Mouse (Mus musculus) hindbrain, embryonic 12.5 days (tissue): ENCODE data around the gene Scamp1. TPM values are rescaled to one million over a fixed set of nuclear protein-coding genes. Genes with fewer than 3 reads are reported as not detected.

ENCODE experiments used
- ATAC-seq: fragments of 200-750 bp; cut with Nextera tagmentation; 2 replicates; pipeline ENCODE4 v1.8.0; 2017; ENCODE audit warnings: moderate TSS enrichment; ENCODE audit not compliant: low FRiP score
- H3K27ac ChIP-seq: fragments of 300-500 bp; sonication (generic); 2 replicates; pipeline ENCODE4 v1.5.1; 2016; ENCODE audit warnings: mild to moderate bottlenecking
- H3K27me3 ChIP-seq: fragments of 300-500 bp; sonication (generic); 2 replicates; pipeline ENCODE4 v1.6.1; 2016; ENCODE audit warnings: mild to moderate bottlenecking
- H3K36me3 ChIP-seq: fragments of 300-500 bp; sonication (generic); 2 replicates; pipeline ENCODE4 v1.6.1; 2016; ENCODE audit warnings: mild to moderate bottlenecking
- H3K4me1 ChIP-seq: fragments of 300-500 bp; sonication (generic); 2 replicates; pipeline ENCODE4 v1.6.1; 2016
- H3K4me2 ChIP-seq: fragments of 300-500 bp; sonication (generic); replicated peaks from 2 replicates; pipeline ENCODE4 v1.6.1; 2016; ENCODE audit warnings: mild to moderate bottlenecking
- H3K4me3 ChIP-seq: fragments of 300-500 bp; sonication (generic); 2 replicates; pipeline ENCODE4 v1.5.1; 2016; ENCODE audit warnings: mild to moderate bottlenecking
- H3K9ac ChIP-seq: fragments of 300-500 bp; sonication (generic); 2 replicates; pipeline ENCODE4 v1.6.1; 2016; ENCODE audit warnings: mild to moderate bottlenecking, moderate library complexity
- H3K9me3 ChIP-seq: fragments of 300-500 bp; sonication (generic); replicated peaks from 2 replicates; pipeline ENCODE4 v1.6.1; 2016; ENCODE audit warnings: mild to moderate bottlenecking
- WGBS: fragments of 180-500 bp; shearing (Covaris S2); methylation state at CpG from one replicate; pipeline ENCODE4 v1.1.7; 2016; 5-methylcytosine and 5-hydroxymethylcytosine counted together
- polyA plus RNA-seq: library from polyadenylated mRNA; unstranded; fragments of >200 nt; fragmentation: Nextera tagmentation; extraction: Ambion mirVana; gene quantifications from 2 replicates; pipeline ENCODE4 v1.2.1, GENCODE M21; 2016

Gene Scamp1
- polyA plus RNA-seq, 1 experiment from 2014 or later = 78.4 TPM

- Histone ChIP-seq H3K36me3 (no peaks in the 10 kb centered on the region), H3K9me3 (no peaks in the 10 kb centered on the region), H3K4me3 (no peak overlapping the region), H3K4me2 (no peak overlapping the region), H3K27me3 (no peaks in the 10 kb centered on the region), H3K9ac (no peak overlapping the region), H3K4me1 (no peaks in the 10 kb centered on the region), H3K27ac (no peak overlapping the region)
- WGBS = 95% methylated on average over 6 of the region's 6 CpGs
- ATAC-seq = no peak
Observed at GRCm38 (mm10) chr13:94250188-94250587, 35.5 kb downstream of the Scamp1 start.

DNA sequence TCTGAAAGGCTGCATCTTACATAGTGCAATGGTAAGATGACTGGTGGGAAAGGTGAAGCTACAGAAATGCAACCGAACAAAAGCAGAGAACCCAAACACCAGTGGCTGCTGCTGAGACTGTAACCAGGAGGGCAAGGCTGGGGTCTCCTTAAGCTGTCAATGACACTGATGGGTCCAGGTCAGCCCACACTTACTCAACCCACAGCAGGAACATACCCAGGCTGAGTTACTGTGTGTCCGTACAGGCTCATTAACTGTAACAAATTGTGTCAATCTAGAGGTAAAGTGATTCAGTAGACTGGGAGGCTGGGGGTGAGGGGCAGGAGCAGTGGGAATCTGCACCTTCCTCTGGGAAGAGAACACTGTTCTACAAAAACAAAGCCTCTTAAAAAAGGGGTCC is 42.8 kb downstream of the Scamp1 start:
- Histone ChIP-seq H3K9me3 (no peaks in the 10 kb centered on the region), H3K4me1 (peaks cover 13% of the 10 kb centered on the region), H3K36me3 (no peaks in the 10 kb centered on the region), H3K4me3 (no peak overlapping the region), H3K27me3 (no peaks in the 10 kb centered on the region), H3K27ac (no peak overlapping the region), H3K9ac (no peak overlapping the region), H3K4me2 (no peak overlapping the region)
- ATAC-seq = no peak
- 44% methylated on average over 2 of the region's 2 CpGs for WGBS

DNA sequence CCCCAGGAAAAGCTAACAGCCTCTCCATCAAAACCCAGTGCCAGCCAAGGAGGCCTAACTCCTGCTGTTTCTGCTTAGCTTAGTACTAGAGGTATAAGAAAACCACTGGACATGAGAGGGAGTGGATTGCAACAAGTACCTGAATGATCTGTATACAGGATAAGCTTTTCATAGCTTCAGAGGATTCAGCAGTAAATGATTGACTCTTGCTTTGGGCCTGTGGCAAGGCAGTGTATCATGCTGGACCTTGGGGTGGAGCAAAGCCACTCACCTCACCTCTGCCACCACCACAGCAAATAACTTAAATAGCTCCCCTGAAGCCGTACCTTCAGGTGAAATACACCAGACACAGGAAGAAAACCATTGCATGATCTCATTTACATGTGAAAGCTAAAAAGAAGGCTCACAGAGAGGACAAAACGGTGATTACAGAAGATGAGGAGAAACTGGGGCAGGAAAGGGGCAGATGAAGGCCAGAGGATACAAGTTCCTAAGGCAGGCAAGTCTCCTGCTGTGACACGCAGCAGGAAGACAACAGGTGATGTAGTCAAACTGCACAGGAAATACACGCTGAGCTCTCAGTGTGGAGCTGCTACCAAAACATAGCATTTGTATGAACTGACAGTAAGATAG is 43.6 kb downstream of the Scamp1 start:
- WGBS = 45% methylated on average over 4 of the region's 4 CpGs

DNA sequence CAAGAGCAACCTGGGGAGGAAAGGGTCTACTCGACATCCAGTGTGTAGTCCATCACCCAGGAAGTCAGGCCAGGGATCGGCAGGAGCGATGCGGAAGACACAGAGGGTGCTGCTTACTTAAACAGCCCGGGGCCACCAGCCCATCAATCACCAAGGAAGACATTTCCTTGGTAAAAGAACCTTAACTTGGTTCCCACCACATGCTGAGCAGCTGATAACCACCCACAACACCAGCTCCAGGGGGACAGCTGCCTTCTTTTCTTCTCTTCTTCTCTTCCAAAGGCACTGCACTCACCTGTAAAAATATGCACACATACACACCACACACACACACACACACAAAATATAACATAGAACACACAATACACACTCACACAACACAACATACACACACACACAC is 44.8 kb downstream of the Scamp1 start:
- Histone ChIP-seq H3K27me3 (no peaks in the 10 kb centered on the region), H3K36me3 (no peaks in the 10 kb centered on the region), H3K4me2 (no peak overlapping the region), H3K27ac (no peak overlapping the region), H3K4me1 (peaks cover 13% of the 10 kb centered on the region), H3K9me3 (no peaks in the 10 kb centered on the region), H3K4me3 (no peak overlapping the region), H3K9ac (no peak overlapping the region)
- ATAC-seq = no peak
- WGBS = 41% methylated on average over 5 of the region's 5 CpGs

More for the DNA sequence above, 43.6 kb downstream of the Scamp1 start:
- Histone ChIP-seq H3K36me3 (no peaks in the 10 kb centered on the region), H3K27ac (no peak overlapping the region), H3K27me3 (no peaks in the 10 kb centered on the region), H3K4me2 (no peak overlapping the region), H3K4me1 (peaks cover 13% of the 10 kb centered on the region), H3K4me3 (no peak overlapping the region), H3K9me3 (no peaks in the 10 kb centered on the region), H3K9ac (no peak overlapping the region)
- ATAC-seq = no peak

DNA sequence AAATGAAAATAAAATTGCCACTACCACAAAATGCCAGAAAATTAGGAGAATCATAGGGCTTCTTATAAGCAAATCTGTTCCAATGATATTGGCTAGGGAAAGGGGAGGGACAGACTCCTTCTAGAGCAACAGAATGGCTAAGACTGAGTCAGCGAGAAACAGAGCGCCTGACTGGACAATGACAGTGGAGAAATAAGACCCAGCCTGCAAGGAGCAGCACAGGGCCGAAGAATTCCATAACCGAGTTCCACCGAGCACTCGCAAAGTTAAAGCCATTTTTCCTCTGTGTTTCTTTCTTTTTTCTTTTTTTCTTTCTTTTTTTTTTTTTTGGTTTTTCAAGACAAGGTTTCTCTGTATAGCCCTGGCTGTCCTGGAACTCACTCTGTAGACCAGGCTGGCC is 45.5 kb downstream of the Scamp1 start:
- 92% methylated on average over 6 of the region's 6 CpGs for WGBS
- Histone ChIP-seq H3K4me3 (no peak overlapping the region), H3K36me3 (no peaks in the 10 kb centered on the region), H3K9me3 (no peaks in the 10 kb centered on the region), H3K4me1 (peaks cover 13% of the 10 kb centered on the region), H3K4me2 (no peak overlapping the region), H3K27ac (no peak overlapping the region), H3K27me3 (no peaks in the 10 kb centered on the region), H3K9ac (no peak overlapping the region)
- ATAC-seq = no peak

- Histone ChIP-seq H3K9me3 (no peaks in the 10 kb centered on the region), H3K4me2 (no peak overlapping the region), H3K4me1 (peaks cover 13% of the 10 kb centered on the region), H3K9ac (no peak overlapping the region), H3K27me3 (no peaks in the 10 kb centered on the region), H3K36me3 (no peaks in the 10 kb centered on the region), H3K4me3 (no peak overlapping the region), H3K27ac (no peak overlapping the region)
- WGBS = 63% methylated on average over 4 of the region's 4 CpGs
- no peak for ATAC-seq
Observed at GRCm38 (mm10) chr13:94239488-94239887, 46.2 kb downstream of the Scamp1 start.

DNA sequence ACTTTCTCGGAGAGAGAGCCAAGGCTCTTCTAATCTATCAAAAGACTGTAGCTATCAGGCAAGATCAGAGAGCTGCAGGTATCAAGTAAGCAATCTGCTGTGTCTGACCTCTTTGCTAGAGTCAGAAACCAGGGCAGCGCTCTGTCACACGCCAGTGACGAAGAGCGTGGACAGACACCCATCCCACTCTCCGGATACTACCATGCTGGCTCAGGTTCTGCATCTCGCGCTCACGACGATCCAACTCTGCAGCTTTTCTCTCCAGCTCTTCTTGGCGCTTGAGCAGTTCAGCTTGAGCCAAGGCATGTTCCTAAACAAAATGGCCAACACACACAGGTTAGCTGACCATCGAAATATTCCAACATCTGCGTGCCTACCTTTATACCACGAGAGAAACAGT is 53.8 kb downstream of the Scamp1 start:
- no peaks in the 10 kb centered on the region for H3K4me1 ChIP-seq
- no peak overlapping the region for H3K9ac ChIP-seq
- peaks cover 9% of the 10 kb centered on the region; the same call in 1 of the 2 replicates for H3K36me3 ChIP-seq
- no peak overlapping the region for H3K27ac ChIP-seq
- H3K9me3 ChIP-seq = no peaks in the 10 kb centered on the region
- H3K27me3 ChIP-seq = no peaks in the 10 kb centered on the region
- H3K4me2 ChIP-seq = no peak overlapping the region
- no peak for ATAC-seq
- WGBS = 92% methylated on average over 14 of the region's 14 CpGs
- no peak overlapping the region for H3K4me3 ChIP-seq

DNA sequence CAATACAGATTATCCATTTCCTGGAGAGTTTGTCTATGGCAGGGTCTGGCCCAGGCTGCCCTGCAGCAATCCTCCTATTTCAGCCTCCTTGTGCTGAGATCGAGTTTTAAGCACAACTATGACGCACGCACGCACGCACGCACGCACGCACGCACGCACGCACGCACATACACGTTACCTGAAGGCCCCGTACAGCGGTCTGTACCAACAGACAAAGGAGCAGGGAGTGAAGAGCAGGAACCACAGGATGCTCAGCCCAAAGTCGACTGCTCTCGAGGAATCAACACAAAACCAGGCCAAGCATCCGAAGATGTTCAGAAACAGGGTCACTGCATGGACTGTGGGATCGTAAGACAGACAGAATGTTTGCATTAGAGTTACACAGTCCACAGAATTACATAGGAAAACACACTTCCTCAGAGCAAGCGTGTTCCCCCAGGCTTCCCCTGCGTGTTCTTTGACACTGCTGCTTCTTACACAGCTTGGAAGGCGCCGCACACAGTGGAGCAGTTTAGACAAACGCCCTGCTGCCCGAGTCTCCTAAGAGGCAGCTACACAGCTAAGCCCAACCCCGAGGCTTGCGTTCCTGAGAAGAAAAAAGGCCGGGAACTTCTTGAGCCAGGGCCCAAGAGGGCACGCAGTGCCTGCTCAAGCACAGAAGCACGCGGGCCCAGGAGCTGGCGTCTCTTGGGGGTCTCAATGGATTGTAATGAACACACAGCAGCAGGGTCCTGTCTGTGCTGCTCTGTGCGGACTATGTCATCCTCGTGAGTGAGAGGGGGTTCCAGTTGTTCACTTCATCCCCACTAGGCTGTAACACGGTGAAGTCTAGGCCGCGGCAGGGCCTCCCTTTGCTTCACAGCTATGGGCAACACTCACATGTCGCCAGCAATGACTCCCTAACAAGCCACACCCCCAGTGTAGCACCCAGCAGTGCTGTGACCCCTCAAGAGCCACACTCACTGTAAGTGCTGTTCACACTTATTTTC is 60.6 kb downstream of the Scamp1 start:
- Histone ChIP-seq H3K9ac (no peak overlapping the region), H3K27me3 (no peaks in the 10 kb centered on the region), H3K36me3 (peaks cover 17% of the 10 kb centered on the region), H3K4me1 (no peaks in the 10 kb centered on the region), H3K4me2 (no peak overlapping the region), H3K27ac (no peak overlapping the region), H3K4me3 (no peak overlapping the region), H3K9me3 (no peaks in the 10 kb centered on the region)
- ATAC-seq = no peak
- WGBS = 94% methylated on average over 38 of the region's 38 CpGs

DNA sequence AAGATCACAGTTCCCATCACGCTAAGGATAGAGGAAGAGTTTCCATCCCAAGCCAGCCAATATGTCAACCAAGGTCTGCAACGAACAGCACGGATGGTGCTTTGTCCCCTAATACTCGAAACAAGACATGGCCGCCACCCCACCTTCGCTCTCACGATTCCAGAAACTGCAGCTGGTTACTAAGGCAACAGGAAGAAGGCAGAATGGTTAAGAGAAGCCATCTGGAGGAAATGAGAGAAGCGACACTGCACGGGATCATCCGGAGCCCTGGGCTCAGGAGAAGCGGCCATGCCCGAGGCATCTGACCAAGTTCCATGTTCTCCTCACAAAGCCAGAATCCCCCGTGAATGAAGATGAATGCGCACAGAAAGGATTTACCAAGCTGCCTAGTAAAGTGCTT is 62.0 kb downstream of the Scamp1 start:
- H3K4me1 ChIP-seq = no peaks in the 10 kb centered on the region
- H3K9me3 ChIP-seq = no peaks in the 10 kb centered on the region
- H3K36me3 ChIP-seq = peaks cover 17% of the 10 kb centered on the region
- H3K27me3 ChIP-seq = no peaks in the 10 kb centered on the region
- no peak for ATAC-seq
- H3K4me2 ChIP-seq = no peak overlapping the region
- H3K9ac ChIP-seq = no peak overlapping the region
- H3K27ac ChIP-seq = no peak overlapping the region
- WGBS = 81% methylated on average over 14 of the region's 14 CpGs
- H3K4me3 ChIP-seq = no peak overlapping the region

DNA sequence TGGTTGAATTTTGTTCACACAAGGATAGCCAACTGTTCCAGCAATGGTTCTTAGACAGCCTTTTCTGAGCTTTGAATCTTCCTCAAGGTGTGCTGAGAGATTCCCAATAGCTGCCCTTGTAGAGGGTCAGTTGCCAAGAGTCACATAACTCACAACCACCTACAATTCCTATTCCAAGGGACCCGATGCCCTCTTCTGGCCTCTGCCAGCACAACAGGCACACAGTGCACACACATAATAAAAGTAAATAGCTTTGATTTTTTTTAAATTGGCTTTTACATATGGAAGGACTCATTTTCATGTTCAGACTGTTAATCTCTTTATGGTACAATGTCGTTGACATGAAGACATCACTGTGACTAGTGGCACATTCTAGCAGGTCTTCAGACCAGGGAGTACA is 72.9 kb downstream of the Scamp1 start:
- ATAC-seq = no peak
- no peak overlapping the region for H3K9ac ChIP-seq
- H3K9me3 ChIP-seq = peaks cover 4% of the 10 kb centered on the region; the same call in 1 of the 2 replicates
- no peak overlapping the region for H3K4me3 ChIP-seq
- peaks cover 20% of the 10 kb centered on the region for H3K36me3 ChIP-seq
- 85% methylated on average over 2 of the region's 2 CpGs for WGBS
- no peak overlapping the region for H3K4me2 ChIP-seq
- H3K4me1 ChIP-seq = peaks cover 6% of the 10 kb centered on the region
- H3K27me3 ChIP-seq = no peaks in the 10 kb centered on the region
- no peak overlapping the region for H3K27ac ChIP-seq

DNA sequence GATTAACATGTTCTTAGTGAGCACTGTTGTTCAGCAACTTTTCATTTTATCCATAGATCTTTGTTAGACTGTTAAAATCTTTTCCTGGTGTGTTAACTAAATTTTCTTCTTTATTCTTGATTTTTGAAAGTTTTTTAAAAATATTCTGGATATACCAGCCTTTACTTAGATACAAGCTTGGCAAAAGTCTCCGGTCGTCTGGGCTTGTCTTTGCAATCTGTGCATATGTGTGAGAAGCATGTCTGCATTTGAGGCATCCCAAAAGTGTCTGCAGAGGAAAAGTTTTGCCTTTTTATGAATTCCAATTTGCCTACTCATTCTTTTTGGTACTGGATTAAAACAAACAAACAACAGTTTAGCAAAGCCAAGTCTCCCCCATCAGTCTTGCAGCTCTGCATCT is 73.5 kb downstream of the Scamp1 start:
- no peak for ATAC-seq
- Histone ChIP-seq H3K36me3 (peaks cover 21% of the 10 kb centered on the region), H3K4me3 (no peak overlapping the region), H3K9me3 (peaks cover 4% of the 10 kb centered on the region; the same call in 1 of the 2 replicates), H3K27ac (0 out of 2 replicates have a peak overlapping the region, but pooled peaks have one; percentile 13), H3K4me2 (no peak overlapping the region), H3K27me3 (no peaks in the 10 kb centered on the region), H3K9ac (no peak overlapping the region), H3K4me1 (peaks cover 6% of the 10 kb centered on the region)
- WGBS = 97% methylated on average over 2 of the region's 2 CpGs

DNA sequence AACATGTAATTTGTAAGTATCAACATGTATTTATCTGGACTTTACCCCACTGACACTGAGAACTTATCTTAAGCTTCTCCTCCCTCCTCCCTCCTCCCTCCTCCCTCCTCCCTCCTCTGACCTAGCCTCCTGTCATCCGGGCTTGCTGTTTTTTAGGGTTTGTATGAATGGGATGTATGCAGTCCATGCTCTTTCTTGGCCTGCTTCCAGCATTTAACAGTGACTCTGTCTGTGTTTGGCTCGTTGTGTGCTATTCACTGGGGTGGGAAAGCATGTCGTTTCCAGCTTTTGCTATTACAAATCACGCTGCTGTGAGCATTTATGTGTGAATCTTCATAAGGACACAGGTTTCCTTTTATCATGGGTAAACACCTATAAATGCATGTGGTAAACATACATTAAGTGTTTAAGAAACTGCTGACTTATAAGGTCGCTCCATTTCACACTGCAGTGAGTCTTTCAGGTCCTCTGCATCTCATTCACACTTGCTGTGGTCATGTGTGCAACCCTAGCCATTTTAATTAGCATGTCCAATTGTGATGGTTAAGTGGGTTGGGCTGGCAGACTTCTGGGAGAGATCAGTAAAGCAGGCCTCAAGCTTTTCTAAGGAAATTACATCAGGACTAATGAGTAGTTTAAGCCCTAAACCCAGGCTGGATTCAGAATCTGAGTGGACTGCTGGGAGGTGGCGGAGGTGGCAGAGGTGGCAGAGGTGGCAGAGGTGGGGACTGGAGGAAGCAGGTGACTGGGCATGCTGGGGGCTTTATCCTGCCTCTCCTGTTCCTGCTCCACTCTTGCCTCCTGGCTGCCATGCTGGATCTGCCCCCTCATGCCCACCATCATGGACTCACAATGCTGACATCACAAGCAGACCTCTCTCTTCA is 74.2 kb downstream of the Scamp1 start:
- Histone ChIP-seq H3K36me3 (peaks cover 24% of the 10 kb centered on the region), H3K9ac (no peak overlapping the region), H3K27ac (peak overlapping the region; percentile 13; the same call in 1 of the 2 replicates), H3K9me3 (peaks cover 4% of the 10 kb centered on the region; the same call in 1 of the 2 replicates), H3K4me2 (no peak overlapping the region), H3K4me3 (no peak overlapping the region), H3K4me1 (peaks cover 6% of the 10 kb centered on the region), H3K27me3 (no peaks in the 10 kb centered on the region)
- 58% methylated on average over 6 of the region's 6 CpGs for WGBS
- peak; percentile 86 for ATAC-seq
